Comparison of ENCODE assay signal across 7 mouse cellular contexts in genomic region chr9:70795439-70795757, GRCm38 (mm10).
"Had no signal": no experiment of that assay in that cellular context is flagged by ENCODE, and none has a peak within 500 bp of the region (broad histone marks: within the 10 kb centered on the region; RNA-seq: fewer than 3 reads in every experiment).

No protein-coding gene starts in this region.

- DNase-seq: kidney, adult 2 months; kidney, postnatal 14 days; retina, postnatal 1 day; right cerebral cortex, postnatal 4 days; spleen, adult 18-20 months; thymus, adult 2 months; thymus, postnatal 25 days had no signal
